Mouse (Mus musculus) limb, embryonic 15.5 days (tissue): ENCODE data around the gene Dlgap1. TPM values are rescaled to one million over a fixed set of nuclear protein-coding genes. Genes with fewer than 3 reads are reported as not detected.

Source experiments
- ATAC-seq: fragments of 200-750 bp; cut with Nextera tagmentation; 2 replicates; pipeline ENCODE4 v1.8.0; 2017; ENCODE audit warnings: low read depth, moderate TSS enrichment; ENCODE audit not compliant: insufficient number of reproducible peaks, low FRiP score, low TSS enrichment
- H3K27ac ChIP-seq: fragments of 300-500 bp; sonication (generic); 2 replicates; pipeline ENCODE4 v1.5.1; 2015; ENCODE audit warnings: moderate library complexity, mild to moderate bottlenecking, inconsistent platforms
- H3K27me3 ChIP-seq: fragments of 300-500 bp; sonication (generic); 2 replicates; pipeline ENCODE4 v1.6.1; 2015; ENCODE audit warnings: inconsistent platforms
- H3K36me3 ChIP-seq: fragments of 300-500 bp; sonication (generic); 2 replicates; pipeline ENCODE4 v1.6.1; 2015; ENCODE audit warnings: inconsistent platforms
- H3K4me1 ChIP-seq: fragments of 300-500 bp; sonication (generic); 2 replicates; pipeline ENCODE4 v1.6.1; 2015; ENCODE audit warnings: inconsistent platforms
- H3K4me2 ChIP-seq: fragments of 300-500 bp; sonication (generic); 2 replicates; pipeline ENCODE4 v1.6.1; 2015; ENCODE audit warnings: mild to moderate bottlenecking, inconsistent platforms
- H3K4me3 ChIP-seq: fragments of 300-500 bp; sonication (generic); 2 replicates; pipeline ENCODE4 v1.5.1; 2015; ENCODE audit warnings: mild to moderate bottlenecking, inconsistent platforms
- H3K9ac ChIP-seq: fragments of 300-500 bp; sonication (generic); 2 replicates; pipeline ENCODE4 v1.6.1; 2015; ENCODE audit warnings: inconsistent platforms
- H3K9me3 ChIP-seq: fragments of 300-500 bp; sonication (generic); 2 replicates; pipeline ENCODE4 v1.6.1; 2016; ENCODE audit warnings: inconsistent platforms
- WGBS: fragments of 180-500 bp; shearing (Covaris S2); methylation state at CpG from one replicate; pipeline ENCODE4 v1.1.7; 2015; 5-methylcytosine and 5-hydroxymethylcytosine counted together
- polyA plus RNA-seq: library from polyadenylated mRNA; unstranded; fragments of >200 nt; fragmentation: Nextera tagmentation; extraction: Ambion mirVana; gene quantifications from 2 replicates; pipeline ENCODE4 v1.2.1, GENCODE M21; 2015

The Dlgap1 gene
- polyA plus RNA-seq, 1 experiment from 2014 or later = 3.1 TPM

GRCm38 (mm10) chr17:70612171-70612570 is 643.3 kb downstream of the Dlgap1 start:
- Histone ChIP-seq H3K27ac (no peak overlapping the region), H3K27me3 (no peaks in the 10 kb centered on the region), H3K9me3 (no peaks in the 10 kb centered on the region), H3K4me1 (no peaks in the 10 kb centered on the region), H3K4me2 (no peak overlapping the region), H3K9ac (no peak overlapping the region), H3K36me3 (no peaks in the 10 kb centered on the region), H3K4me3 (no peak overlapping the region)
- ATAC-seq = no peak
- 78% methylated on average over 6 of the region's 6 CpGs for WGBS

- Histone ChIP-seq H3K9ac (no peak overlapping the region), H3K36me3 (no peaks in the 10 kb centered on the region), H3K4me2 (no peak overlapping the region), H3K27me3 (no peaks in the 10 kb centered on the region), H3K9me3 (no peaks in the 10 kb centered on the region), H3K4me1 (no peaks in the 10 kb centered on the region), H3K4me3 (no peak overlapping the region), H3K27ac (no peak overlapping the region)
- no peak for ATAC-seq
- 80% methylated on average over 7 of the region's 7 CpGs for WGBS
Measured at GRCm38 (mm10) chr17:70613897-70614296, 645.0 kb downstream of the Dlgap1 start.

GRCm38 (mm10) chr17:70614407-70615060 is 645.7 kb downstream of the Dlgap1 start:
- 42% methylated on average over 5 of the region's 5 CpGs for WGBS
- Histone ChIP-seq H3K4me3 (no peak overlapping the region), H3K27ac (no peak overlapping the region), H3K27me3 (no peaks in the 10 kb centered on the region), H3K9ac (no peak overlapping the region), H3K4me1 (no peaks in the 10 kb centered on the region), H3K36me3 (no peaks in the 10 kb centered on the region), H3K9me3 (no peaks in the 10 kb centered on the region), H3K4me2 (no peak overlapping the region)
- ATAC-seq = no peak

- Histone ChIP-seq H3K4me1 (no peaks in the 10 kb centered on the region), H3K36me3 (no peaks in the 10 kb centered on the region), H3K9ac (no peak overlapping the region), H3K27me3 (no peaks in the 10 kb centered on the region), H3K4me2 (no peak overlapping the region), H3K4me3 (no peak overlapping the region), H3K9me3 (no peaks in the 10 kb centered on the region), H3K27ac (no peak overlapping the region)
- 81% methylated on average over 8 of the region's 8 CpGs for WGBS
- no peak for ATAC-seq
Measured at GRCm38 (mm10) chr17:70622493-70622892, 653.6 kb downstream of the Dlgap1 start.

- no peak for ATAC-seq
- no peaks in the 10 kb centered on the region for H3K9me3 ChIP-seq
- peaks cover 12% of the 10 kb centered on the region for H3K4me1 ChIP-seq
- H3K4me3 ChIP-seq = no peak overlapping the region
- no peaks in the 10 kb centered on the region for H3K36me3 ChIP-seq
- H3K9ac ChIP-seq = no peak overlapping the region
- no peak overlapping the region for H3K27ac ChIP-seq
- H3K4me2 ChIP-seq = no peak overlapping the region
- no peaks in the 10 kb centered on the region for H3K27me3 ChIP-seq
- 87% methylated on average over 9 of the region's 9 CpGs for WGBS
Measured at GRCm38 (mm10) chr17:70626396-70626795, 657.5 kb downstream of the Dlgap1 start.

GRCm38 (mm10) chr17:70626925-70627324 is 658.1 kb downstream of the Dlgap1 start:
- WGBS = 89% methylated on average over 6 of the region's 6 CpGs
- Histone ChIP-seq H3K27ac (no peak overlapping the region), H3K4me2 (no peak overlapping the region), H3K4me1 (peaks cover 12% of the 10 kb centered on the region), H3K4me3 (no peak overlapping the region), H3K9me3 (no peaks in the 10 kb centered on the region), H3K9ac (no peak overlapping the region), H3K36me3 (no peaks in the 10 kb centered on the region), H3K27me3 (no peaks in the 10 kb centered on the region)
- no peak for ATAC-seq

- peak; percentile 77 for ATAC-seq
Measured at GRCm38 (mm10) chr17:70629653-70630378, 660.9 kb downstream of the Dlgap1 start.

GRCm38 (mm10) chr17:70633181-70633944 is 664.5 kb downstream of the Dlgap1 start:
- Histone ChIP-seq H3K9ac (no peak overlapping the region), H3K9me3 (no peaks in the 10 kb centered on the region), H3K27ac (no peak overlapping the region), H3K4me1 (peaks cover 17% of the 10 kb centered on the region), H3K4me3 (no peak overlapping the region), H3K27me3 (no peaks in the 10 kb centered on the region), H3K36me3 (no peaks in the 10 kb centered on the region), H3K4me2 (no peak overlapping the region)
- peak; percentile 62 for ATAC-seq
- WGBS = 21% methylated on average over 9 of the region's 9 CpGs

More at GRCm38 (mm10) chr17:70629653-70630378, 660.9 kb downstream of the Dlgap1 start:
- Histone ChIP-seq H3K9ac (no peak overlapping the region), H3K4me2 (no peak overlapping the region), H3K27ac (peak overlapping the region; percentile 71), H3K36me3 (no peaks in the 10 kb centered on the region), H3K27me3 (no peaks in the 10 kb centered on the region), H3K9me3 (no peaks in the 10 kb centered on the region), H3K4me1 (peaks cover 17% of the 10 kb centered on the region), H3K4me3 (no peak overlapping the region)
- 28% methylated on average over 6 of the region's 6 CpGs for WGBS

- ATAC-seq = no peak
- no peak overlapping the region for H3K4me2 ChIP-seq
Measured at GRCm38 (mm10) chr17:70643211-70643610, 674.3 kb downstream of the Dlgap1 start.

GRCm38 (mm10) chr17:70646641-70647040 is 677.8 kb downstream of the Dlgap1 start:
- H3K9me3 ChIP-seq = no peaks in the 10 kb centered on the region
- no peaks in the 10 kb centered on the region for H3K27me3 ChIP-seq
- H3K27ac ChIP-seq = no peak overlapping the region
- no peaks in the 10 kb centered on the region for H3K36me3 ChIP-seq
- H3K4me1 ChIP-seq = no peaks in the 10 kb centered on the region
- no peak overlapping the region for H3K9ac ChIP-seq
- no peak for ATAC-seq
- WGBS = 50% methylated on average over 4 of the region's 4 CpGs
- no peak overlapping the region for H3K4me3 ChIP-seq
- H3K4me2 ChIP-seq = no peak overlapping the region

More at GRCm38 (mm10) chr17:70643211-70643610, 674.3 kb downstream of the Dlgap1 start:
- Histone ChIP-seq H3K4me1 (no peaks in the 10 kb centered on the region), H3K36me3 (no peaks in the 10 kb centered on the region), H3K9ac (no peak overlapping the region), H3K27ac (no peak overlapping the region), H3K27me3 (no peaks in the 10 kb centered on the region), H3K4me3 (no peak overlapping the region), H3K9me3 (no peaks in the 10 kb centered on the region)
- 85% methylated on average over 1 of the region's 1 CpGs for WGBS

GRCm38 (mm10) chr17:70661382-70661781 is 692.5 kb downstream of the Dlgap1 start:
- no peak overlapping the region for H3K4me2 ChIP-seq
- H3K9me3 ChIP-seq = no peaks in the 10 kb centered on the region
- H3K27ac ChIP-seq = no peak overlapping the region
- no peak for ATAC-seq
- H3K27me3 ChIP-seq = no peaks in the 10 kb centered on the region
- no peak overlapping the region for H3K4me3 ChIP-seq
- H3K36me3 ChIP-seq = no peaks in the 10 kb centered on the region
- 76% methylated on average over 3 of the region's 3 CpGs for WGBS
- H3K9ac ChIP-seq = no peak overlapping the region
- no peaks in the 10 kb centered on the region for H3K4me1 ChIP-seq

- ATAC-seq = no peak
- 76% methylated on average over 6 of the region's 6 CpGs for WGBS
- Histone ChIP-seq H3K4me1 (no peaks in the 10 kb centered on the region), H3K9me3 (no peaks in the 10 kb centered on the region), H3K27me3 (no peaks in the 10 kb centered on the region), H3K4me2 (no peak overlapping the region), H3K9ac (no peak overlapping the region), H3K27ac (no peak overlapping the region), H3K36me3 (no peaks in the 10 kb centered on the region), H3K4me3 (no peak overlapping the region)
Measured at GRCm38 (mm10) chr17:70663992-70664391, 695.1 kb downstream of the Dlgap1 start.
